Mouse (Mus musculus) thymus, adult 2 months (tissue): ENCODE results near the gene Pigt.

Experiments used
- CTCF ChIP-seq: fragments of 200-500 bp; IDR thresholded peaks from 2 replicates; pipeline ENCODE4 v1.5.1; 2012; ENCODE audit warnings: mild to moderate bottlenecking, control low read depth, low read length, moderate library complexity, borderline replicate concordance; ENCODE audit not compliant: control insufficient read depth, poor library complexity, insufficient read depth; ENCODE audit errors: extremely low read depth
- POLR2A ChIP-seq: fragments of 200-500 bp; IDR thresholded peaks from 2 replicates; pipeline ENCODE4 v1.6.1; 2012; ENCODE audit warnings: mild to moderate bottlenecking, low read length, control low read depth, moderate library complexity; ENCODE audit not compliant: control insufficient read depth, poor library complexity, insufficient read depth; ENCODE audit errors: extremely low read depth

DNA sequence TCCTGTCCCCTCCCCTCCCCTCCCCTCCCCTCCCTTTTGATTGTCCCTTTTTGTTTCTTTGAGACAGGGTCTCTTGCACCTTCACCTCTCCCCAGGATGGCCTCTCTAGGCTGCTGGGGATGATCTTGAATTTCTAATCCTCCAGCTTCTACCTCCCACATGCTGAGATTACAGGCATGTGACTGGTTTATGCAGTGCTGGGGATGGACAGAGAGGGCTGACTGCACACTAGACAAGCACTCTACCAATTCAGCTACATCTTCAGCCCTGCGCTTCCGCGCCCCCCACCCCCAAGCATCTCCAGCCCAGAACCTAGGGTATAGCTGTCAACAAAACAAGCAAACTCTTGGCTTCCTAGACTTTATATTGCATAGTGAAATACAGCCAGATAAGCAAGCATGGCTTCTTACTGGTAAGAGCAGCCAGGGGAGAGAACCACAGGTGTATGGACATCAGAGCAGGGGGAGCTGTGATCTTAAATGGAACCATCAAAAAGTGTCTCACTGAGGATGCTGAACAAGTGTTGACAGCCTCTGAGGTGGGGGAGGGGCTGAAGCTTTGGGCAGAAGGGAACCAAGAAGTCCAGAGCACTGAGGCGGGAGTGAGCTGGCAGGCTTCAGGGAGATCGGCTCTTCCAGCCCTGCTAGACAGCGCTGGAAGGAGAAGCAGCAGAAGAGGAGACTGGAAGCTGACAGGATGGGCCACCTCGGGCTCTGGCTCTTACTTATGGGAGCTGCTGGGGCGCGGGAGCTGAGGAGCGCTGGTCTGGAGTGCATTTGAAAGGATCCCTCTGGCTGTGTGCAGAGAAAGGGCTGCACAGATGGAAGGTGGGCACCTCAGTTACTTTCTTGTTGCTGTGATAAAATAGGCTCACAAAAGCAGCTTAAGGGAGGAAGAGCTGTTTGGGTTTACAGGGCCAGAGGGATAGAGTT lies 52.9 kb downstream of the Pigt start:
- TF ChIP-seq CTCF, result no peak
- no peak for TF ChIP-seq POLR2A
